Mouse (Mus musculus) gastrocnemius, adult 18-20 months (tissue): ENCODE measurements around the gene Lrrc49. TPM values are rescaled to one million over a fixed set of nuclear protein-coding genes. Genes with fewer than 3 reads are reported as not detected.
A peak's percentile ranks its signal among the peaks of the same experiment; 100 is the strongest.

Experiments used
- DNase-seq: peaks from one replicate; pipeline ENCODE4 v3.0.0; 2021; ENCODE audit warnings: low spot score
- total RNA-seq, 2 experiments: library from RNA; stranded (reverse); gene quantifications; 2 replicates each; pipeline ENCODE4 v1.2.3; 2021

The Lrrc49 gene
- total RNA-seq, 2 experiments from 2014 or later, result 1.8 to 2.8 TPM

DNA sequence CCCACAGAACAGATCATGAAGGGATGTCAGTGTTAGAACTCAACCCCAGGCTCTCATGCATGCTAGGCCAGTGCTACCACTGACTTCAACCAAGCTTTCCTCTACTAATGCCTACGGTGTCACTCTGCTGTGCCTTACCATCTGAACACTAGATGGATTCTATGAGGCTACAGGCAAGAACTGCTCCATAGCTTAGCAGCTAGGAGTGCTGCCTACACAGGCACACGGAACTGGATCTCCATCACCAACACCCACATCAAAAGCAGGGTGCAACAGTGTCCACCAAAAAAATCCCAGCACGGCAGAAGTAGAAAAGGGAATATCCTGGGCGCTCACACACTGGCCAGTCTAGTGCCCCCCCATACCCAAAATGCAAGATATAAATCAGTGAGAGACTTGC is 11.5 kb downstream of the Lrrc49 start:
- no peak for DNase-seq

DNA sequence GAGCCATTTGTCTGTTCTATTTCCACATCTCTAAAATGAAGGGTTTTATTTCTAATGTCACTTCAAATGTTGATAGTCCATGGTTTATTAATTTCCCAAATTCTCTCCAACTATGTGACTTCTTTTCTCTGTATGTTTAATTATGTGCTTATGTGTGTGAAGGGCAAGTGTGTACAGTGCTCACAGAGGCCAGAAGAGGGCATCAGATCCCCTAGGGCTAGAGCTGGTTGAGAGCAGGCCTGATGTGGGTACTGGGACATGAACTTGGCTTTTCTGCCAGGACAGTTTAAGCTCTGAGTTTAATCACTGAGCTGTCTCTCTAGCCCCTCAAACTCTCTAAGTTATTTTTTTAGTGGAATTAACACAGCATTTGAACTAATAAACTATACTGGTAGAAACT is 13.2 kb downstream of the Lrrc49 start:
- no peak for DNase-seq

- no peak for DNase-seq
Measured at GRCm38 (mm10) chr9:60672568-60672967, 15.4 kb downstream of the Lrrc49 start.

DNA sequence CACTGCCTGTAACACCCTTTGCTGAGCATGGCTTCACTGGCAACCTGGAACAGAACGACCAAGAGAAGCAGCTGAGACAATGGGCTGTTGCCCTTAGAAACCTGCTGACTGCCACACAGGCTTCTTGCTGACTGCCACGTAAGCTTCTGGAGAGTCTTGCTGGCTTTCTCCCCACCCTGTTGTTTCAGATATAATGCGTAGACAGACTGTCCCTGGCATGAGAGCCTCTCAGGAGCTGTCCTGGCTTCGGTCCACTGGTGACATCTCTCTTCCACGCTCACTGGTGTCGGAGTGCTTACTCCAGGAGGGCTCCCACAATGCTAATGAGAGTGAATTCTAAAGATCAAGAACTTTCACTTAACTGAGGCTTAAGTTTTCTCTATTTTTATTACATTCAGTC is 19.1 kb downstream of the Lrrc49 start:
- no peak for DNase-seq

DNA sequence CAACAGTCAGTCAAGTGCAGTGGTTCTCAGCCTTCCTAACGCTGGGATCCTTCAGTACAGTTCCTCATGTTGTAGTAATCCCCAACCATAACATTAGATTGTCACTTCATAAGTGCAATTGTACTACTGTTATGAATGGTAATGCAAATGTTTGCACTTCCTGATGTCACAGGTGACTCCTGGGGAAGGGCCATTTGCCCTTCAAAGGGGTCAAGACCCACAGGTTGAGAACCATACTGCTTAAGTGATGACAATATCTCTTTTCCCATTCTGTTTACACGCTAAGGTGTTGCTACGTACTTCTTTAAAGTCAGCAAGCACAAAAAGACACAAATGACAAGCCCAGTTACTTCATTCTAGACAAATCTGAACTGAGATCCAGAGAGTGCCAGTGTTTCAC is 22.4 kb downstream of the Lrrc49 start:
- no peak for DNase-seq

- DNase-seq, result peak; percentile 12
Measured at GRCm38 (mm10) chr9:60664866-60665265, 23.1 kb downstream of the Lrrc49 start.

DNA sequence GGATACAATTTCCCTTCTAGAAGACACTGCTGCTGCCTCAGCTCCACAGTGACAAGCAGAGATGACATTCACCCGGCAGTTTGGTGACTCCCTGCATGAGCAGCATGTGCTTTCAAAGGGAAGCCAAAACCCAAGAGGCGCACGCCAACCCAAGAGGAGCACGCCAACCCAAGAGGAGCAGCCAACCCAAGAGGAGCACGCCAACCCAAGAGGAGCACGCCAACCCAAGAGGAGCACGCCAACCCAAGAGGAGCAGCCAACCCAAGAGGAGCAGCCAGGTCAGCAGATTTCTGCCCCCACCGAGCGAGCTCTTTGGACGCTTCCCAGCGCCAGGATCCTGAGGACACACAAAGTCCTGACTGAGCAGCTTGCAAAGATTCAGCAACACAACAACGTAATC is 23.6 kb downstream of the Lrrc49 start:
- peak; percentile 81 for DNase-seq

DNA sequence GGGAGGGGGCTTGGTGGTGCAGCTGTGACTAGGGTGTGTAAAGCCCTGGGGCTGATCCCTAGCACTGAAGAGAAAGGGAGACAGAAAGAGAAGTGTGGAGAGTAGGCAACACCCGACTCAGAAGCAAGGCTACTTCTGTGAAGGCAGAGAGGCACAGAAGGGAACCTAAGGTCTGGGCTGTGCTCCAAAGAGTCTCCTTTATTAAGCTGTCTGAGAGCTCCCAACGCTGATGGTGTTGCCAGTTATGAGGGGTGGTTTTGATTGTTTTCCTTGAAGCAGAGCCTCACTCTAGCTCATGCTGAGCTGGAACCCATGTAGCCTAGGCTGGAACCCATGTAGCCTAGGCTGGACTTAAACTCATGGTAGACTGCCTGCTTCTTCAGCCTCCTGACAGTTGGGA is 25.0 kb downstream of the Lrrc49 start:
- DNase-seq, result no peak

DNA sequence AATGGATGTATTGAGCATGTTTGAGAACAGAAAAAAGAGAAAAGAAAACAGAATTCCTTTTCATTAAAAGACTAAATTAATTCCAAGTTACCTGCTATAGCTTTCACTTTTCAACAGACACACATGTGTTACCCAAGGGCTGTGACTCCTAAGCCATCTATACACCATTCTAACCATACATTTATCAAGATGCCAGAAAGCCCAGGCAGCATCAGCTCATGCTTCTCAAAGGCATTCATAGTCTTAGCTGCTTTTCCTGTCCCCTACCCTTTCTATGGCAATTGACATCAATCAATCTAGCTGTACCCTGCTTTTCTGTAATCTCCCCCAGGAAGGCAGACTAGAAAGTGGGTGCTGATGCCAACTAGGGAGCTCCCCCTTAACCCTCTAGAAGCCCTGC is 34.4 kb downstream of the Lrrc49 start:
- DNase-seq, result no peak

DNA sequence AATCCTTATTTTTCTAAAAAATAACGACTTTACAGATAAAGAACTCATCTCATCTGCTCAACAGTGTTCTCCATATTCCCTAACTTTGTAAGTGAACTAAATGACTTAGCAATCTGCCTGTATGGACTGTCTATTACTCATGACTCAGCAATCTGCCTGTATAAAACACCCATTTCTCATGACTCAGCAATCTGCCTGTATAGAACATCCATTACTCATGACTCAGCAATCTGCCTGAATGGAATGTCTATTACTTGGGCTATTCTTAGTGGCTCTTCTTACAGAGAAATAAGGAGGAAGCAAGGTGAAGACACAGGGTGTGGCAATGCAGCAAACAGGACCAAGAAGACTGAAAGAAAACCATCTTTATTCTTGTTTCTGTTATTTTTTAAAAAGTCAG is 34.8 kb downstream of the Lrrc49 start:
- DNase-seq, result no peak

DNA sequence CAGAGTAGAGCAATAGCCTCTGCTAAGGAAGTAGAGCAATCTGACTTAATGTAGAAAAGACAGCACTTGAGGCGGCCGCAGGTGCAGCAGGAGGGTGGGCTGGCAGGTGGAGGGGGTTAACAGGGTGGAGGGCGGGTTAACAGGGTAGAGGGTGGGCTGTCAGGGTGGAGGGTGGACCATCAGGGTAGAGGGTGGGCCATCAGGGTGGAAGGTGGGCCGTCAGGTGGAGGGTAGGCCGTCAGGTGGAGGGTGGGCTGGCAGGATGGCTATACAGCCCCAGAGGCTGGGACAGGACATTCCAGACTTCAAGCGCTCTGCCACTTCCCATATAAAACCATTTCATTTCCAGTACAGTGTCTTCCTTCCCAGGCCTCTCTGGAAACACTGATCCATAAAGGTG is 37.7 kb downstream of the Lrrc49 start:
- no peak for DNase-seq

- peak; percentile 44 for DNase-seq
Measured at GRCm38 (mm10) chr9:60648981-60649975, 38.7 kb downstream of the Lrrc49 start.

- DNase-seq, result no peak
Measured at GRCm38 (mm10) chr9:60633601-60634000, 54.4 kb downstream of the Lrrc49 start.

DNA sequence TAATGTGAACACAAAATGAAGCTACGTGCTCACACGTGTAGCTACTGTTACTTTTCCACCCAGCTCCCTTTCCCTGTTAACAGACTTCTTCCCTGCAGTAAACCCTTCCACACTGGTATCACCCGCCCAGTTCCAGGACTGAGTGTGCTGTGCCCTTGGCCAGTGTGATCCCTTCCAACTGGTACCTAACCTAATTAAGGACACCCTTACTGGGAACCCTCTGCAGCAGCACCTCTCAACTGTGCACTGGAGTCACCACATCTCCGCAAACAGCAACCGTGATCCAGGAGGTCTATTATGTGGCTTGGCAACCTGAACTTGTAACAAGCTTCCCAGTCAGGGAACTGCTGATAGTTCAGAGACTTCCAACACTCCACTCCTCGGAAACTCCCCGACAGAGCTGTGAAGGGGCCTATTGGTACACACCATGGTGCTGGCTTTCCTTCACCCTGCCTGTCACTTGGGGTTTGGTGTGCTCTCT is 61.6 kb downstream of the Lrrc49 start:
- DNase-seq, result no peak

DNA sequence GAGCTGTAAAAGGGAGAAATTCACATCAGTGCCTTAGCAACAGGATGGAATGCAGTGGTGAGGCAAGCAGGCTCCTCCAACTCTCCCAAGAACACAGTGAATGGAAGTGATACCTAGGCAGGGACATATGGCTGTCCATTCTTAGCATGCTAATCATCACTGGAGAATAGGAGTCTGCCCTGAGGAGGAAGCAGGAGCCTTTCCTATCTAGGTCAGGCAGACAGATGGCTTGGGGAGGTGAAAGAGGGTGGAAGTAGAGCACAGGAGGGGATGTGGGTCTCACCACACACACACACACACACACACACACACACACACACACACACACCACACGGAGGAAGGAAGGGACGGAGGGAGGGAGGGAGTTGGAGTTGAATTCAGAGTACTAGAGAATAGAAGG is 62.1 kb downstream of the Lrrc49 start:
- DNase-seq, result no peak

- DNase-seq, result peak; percentile 30
Measured at GRCm38 (mm10) chr9:60616946-60617345, 71.0 kb downstream of the Lrrc49 start.

DNA sequence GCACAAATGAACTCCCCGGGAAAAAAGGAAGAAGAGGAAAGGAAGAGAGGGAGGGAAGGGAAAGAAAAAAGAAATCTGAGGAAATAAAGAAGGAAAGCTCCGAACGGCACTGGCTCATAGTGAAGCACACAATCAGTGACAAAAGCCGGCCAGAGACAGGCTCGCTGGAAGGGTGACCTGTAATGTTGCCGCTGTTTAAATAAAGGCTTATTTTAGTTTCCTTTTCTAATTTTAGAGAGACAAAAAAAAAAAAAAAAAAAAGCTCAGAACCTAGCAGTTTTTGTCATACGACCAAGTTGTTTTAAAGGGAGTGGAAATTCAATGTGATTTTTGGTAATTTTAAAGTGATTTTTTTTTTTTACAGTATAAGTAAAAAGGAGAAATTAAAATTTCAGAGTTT is 71.6 kb downstream of the Lrrc49 start:
- no peak for DNase-seq

DNA sequence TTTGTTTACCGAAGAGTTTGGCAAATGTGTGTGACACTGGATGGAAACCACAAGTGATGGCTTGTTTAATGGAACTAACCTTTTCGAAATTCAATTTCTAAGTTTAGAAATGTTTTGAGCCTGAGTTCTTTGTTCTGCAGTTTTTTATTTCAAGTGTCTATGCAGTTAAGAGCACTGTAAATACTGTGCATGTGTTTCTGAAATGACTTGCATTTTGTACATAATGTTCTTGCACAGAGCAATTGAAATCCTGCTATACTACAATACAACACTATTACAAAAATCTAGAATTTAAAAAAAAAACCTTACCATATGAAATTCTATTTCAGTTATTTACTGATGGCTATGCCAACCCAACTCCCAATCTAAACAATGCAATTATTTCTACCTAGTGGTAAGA is 75.7 kb downstream of the Lrrc49 start:
- no peak for DNase-seq

GRCm38 (mm10) chr9:60610194-60610593 is 77.8 kb downstream of the Lrrc49 start:
- DNase-seq, result no peak

- DNase-seq, result no peak
Measured at GRCm38 (mm10) chr9:60608857-60609256, 79.1 kb downstream of the Lrrc49 start.

DNA sequence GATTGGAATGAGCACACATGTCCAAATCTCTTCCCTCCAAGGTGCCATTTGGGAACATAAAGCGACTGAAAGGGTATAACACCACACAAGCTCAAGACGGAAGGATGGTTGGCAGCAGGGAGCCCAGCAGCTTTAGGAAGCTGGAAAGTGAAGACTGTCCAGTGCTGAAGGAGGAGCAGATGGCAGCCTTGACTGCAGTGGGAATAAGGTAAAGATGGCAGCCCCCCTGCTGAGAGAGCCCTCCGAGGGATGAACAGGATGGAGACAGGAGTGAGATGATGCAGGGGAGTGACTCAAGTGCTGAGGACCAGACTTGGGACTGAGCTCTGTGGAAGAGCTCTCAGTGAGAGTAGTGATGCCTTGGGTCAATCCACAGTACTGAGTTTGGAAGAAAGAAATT is 79.9 kb downstream of the Lrrc49 start:
- DNase-seq, result no peak

- peak; percentile 35 for DNase-seq
Measured at GRCm38 (mm10) chr9:60604971-60605370, 83.0 kb downstream of the Lrrc49 start.

DNA sequence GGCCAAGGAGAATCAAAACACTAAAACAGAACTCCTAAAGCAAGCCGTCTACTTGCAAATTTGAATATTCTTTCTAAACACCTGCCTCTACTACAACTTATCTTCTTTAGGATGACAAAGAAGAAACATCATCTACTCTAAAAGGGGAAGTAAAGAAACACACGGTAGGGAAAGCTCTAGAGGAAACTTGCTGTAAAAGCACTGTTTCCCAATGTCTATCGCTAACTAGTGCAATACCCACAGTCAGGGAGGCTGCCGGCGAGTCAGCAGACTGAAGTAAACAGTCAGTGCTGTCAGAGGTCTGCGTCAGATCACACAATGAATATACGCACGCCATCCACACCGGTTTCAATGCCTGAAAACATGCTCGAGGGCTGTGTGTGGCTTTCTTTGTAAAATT is 86.0 kb downstream of the Lrrc49 start:
- DNase-seq, result no peak
